Mouse (Mus musculus) lung, postnatal 25 days (tissue): ENCODE results near the gene Kif9.

Source experiments
- DNase-seq: peaks from one replicate; pipeline ENCODE4 v3.0.0; 2022; ENCODE audit warnings: low spot score

Kif9 gene

GRCm38 (mm10) chr9:110529002-110529737, 52.4 kb downstream of the Kif9 start:
- DNase-seq: no peak

DNA sequence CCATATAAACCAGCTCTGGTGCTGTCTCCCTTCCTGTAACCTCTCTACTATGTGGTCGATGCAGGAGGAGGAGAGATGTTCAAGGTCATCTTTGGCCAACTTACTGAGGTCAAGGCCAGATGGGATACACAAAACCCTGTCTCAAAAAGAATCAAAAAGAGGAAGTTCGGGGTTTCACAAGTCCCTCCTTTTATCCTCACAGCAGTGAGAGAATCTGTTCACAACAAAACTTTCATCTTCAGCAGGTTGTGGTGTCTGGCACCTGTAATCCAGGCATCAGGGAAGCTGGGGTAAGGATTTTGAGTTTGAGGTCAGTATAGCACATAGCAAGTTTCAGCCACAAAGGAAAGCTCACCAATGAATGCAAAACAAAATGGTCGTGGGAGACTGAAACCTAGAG, 53.9 kb downstream of the Kif9 start:
- DNase-seq: no peak

GRCm38 (mm10) chr9:110531151-110531791, 54.5 kb downstream of the Kif9 start:
- no peak for DNase-seq

DNA sequence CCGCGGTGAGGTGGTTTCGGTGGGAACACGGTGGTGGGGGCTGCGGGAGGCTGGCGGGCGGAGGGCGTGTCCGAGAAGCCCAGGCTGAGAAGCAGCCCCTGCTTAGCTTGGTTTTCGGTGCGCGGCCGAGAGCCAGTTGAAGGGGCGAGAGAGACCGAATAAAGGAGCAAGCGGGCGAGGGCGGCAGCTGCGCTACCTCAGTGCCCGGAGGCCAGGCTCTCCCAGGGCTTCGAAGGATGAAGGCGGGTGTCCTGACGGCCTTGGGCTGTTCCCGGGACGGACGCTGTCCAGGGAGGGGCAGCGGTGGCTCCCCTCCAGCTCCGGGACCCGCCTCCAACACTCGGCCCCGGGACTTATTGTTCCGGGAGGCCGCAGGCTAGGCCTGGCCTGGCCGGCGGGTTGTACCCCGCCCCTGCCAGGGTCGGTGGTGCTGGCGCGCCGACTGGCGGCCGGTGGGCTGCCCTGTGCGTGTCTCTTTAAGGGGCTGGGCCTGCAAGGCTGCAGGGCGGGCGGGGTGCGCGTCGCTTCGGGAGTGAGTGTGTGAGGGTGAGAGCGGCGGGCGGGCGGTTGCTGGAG, 55.2 kb downstream of the Kif9 start:
- DNase-seq: peak; percentile 97

GRCm38 (mm10) chr9:110532538-110533291, 56.0 kb downstream of the Kif9 start, which contains the start of gene Setd2:
Gene Setd2 (plus strand): TSS chr9:110532597.
- DNase-seq: peak; percentile 56

GRCm38 (mm10) chr9:110533645-110534044, 56.9 kb downstream of the Kif9 start:
- no peak for DNase-seq

GRCm38 (mm10) chr9:110535114-110535513, 58.4 kb downstream of the Kif9 start:
- no peak for DNase-seq

GRCm38 (mm10) chr9:110536636-110537035, 59.9 kb downstream of the Kif9 start:
- DNase-seq: no peak

GRCm38 (mm10) chr9:110538511-110538910, 61.8 kb downstream of the Kif9 start:
- no peak for DNase-seq

GRCm38 (mm10) chr9:110541988-110542387, 65.2 kb downstream of the Kif9 start:
- DNase-seq: no peak

GRCm38 (mm10) chr9:110548261-110548660, 71.5 kb downstream of the Kif9 start:
- no peak for DNase-seq

DNA sequence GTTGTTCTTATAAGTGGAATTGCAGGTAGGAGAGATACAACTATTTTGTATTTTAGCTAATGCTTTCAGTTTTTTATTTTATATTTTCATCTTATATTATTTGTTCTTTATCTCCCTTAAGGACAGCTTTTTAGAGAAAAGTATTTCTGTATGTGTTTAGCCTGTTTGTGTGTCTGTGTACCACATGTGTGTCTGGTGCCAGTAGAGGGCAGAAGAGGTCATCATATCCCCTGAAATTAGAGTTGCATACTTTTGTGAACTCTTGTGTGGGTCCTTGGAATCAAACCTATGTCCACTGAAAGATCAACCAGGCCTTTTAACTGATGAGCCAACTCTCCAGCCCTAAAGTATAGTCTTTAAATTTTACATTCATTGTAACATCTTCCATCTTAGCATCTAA, 91.6 kb downstream of the Kif9 start:
- no peak for DNase-seq
